Mouse (Mus musculus): Measurements from ENCODE around the gene Ankrd13d.
A peak's percentile ranks its signal among the peaks of the same experiment; 100 is the strongest.

Gene Ankrd13d

GRCm38 (mm10) chr19:4301735-4302651 is 19.1 kb upstream of the Ankrd13d start:
- DNase-seq (ENCODE audit: low spot score in 2 of 2) = peak; percentile 37 to 50

- DNase-seq (ENCODE audit: low spot score in 2 of 2) = no peak
Observed at GRCm38 (mm10) chr19:4300852-4301734, 18.2 kb upstream of the Ankrd13d start.

- peak in 1 of 2 experiments; percentile 45 for DNase-seq (ENCODE audit: low spot score in 2 of 2)
Observed at GRCm38 (mm10) chr19:4300271-4300704, 17.4 kb upstream of the Ankrd13d start.

DNA sequence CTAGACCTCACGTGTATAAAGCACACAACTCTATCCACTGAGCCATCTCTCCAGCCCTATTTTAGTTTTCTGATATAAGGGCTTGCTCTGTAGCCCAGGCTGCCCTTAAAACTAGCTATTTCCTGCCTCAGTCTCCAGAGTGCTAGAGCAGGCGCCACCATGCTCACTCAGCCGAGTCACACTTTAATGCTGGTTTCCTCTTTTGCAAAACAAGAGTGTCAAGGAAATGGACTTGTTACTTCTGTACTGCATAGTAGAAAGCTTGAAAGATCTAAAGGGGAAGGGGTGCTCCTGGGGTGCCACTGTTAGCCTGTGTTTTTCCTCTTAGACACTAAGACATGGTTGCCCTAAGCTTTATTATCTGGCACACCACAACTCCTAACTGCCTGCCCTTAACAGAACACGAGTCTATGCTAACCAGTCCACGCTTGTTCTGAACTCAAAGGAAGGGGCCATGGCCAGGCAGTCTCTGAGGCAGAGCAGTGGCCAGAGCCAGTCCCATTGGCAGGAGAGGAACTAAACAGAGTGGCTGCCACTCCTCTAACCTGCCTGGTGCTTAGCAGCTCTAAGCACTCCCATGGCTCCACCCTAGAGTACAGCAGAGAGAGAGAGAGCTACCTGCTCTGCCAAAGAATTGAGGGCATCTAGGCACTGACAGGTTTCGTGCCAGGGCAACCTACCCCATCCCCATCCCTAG is 16.8 kb upstream of the Ankrd13d start:
- no peak for DNase-seq (ENCODE audit: low spot score in 2 of 2)

GRCm38 (mm10) chr19:4299126-4299525 is 16.2 kb upstream of the Ankrd13d start:
- DNase-seq (ENCODE audit: low spot score in 2 of 2) = no peak

- no peak for DNase-seq (ENCODE audit: low spot score in 2 of 2)
Observed at GRCm38 (mm10) chr19:4298322-4299121, 15.6 kb upstream of the Ankrd13d start.

GRCm38 (mm10) chr19:4297851-4298250 is 14.9 kb upstream of the Ankrd13d start:
- DNase-seq (ENCODE audit: low spot score in 2 of 2) = no peak

- DNase-seq (ENCODE audit: low spot score in 2 of 2) = no peak
Observed at GRCm38 (mm10) chr19:4296611-4297010, 13.7 kb upstream of the Ankrd13d start.

- no peak for DNase-seq (ENCODE audit: low spot score in 2 of 2)
Observed at GRCm38 (mm10) chr19:4295391-4295790, 12.5 kb upstream of the Ankrd13d start.

GRCm38 (mm10) chr19:4294381-4295097 is 11.6 kb upstream of the Ankrd13d start:
- peak in 1 of 2 experiments; percentile 43 for DNase-seq (ENCODE audit: low spot score in 2 of 2)

GRCm38 (mm10) chr19:4291161-4291560 is 8.2 kb upstream of the Ankrd13d start:
- no peak for DNase-seq (ENCODE audit: low spot score in 2 of 2)

- DNase-seq (ENCODE audit: low spot score in 2 of 2) = no peak
Observed at GRCm38 (mm10) chr19:4290749-4291148, 7.8 kb upstream of the Ankrd13d start.

DNA sequence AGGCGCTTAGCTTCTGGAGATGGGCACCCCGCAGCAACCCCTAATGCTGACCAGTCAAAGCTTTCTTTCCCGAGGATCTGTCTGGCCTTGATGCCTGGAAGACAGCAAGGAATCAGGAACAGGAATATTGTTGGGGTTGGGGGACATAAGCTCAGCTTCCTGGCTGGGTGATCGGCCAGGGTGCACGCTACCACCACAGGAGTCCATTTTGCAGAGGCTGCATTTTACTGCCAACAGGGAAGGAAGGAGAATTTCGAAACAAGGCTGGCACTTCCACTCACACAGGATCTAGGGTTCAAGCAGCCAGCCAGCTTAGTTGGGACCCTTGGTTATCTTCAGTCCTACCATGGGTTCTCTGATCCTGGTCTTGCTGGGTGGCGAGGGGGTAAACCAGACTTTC is 716 bp upstream of the Ankrd13d start:
- DNase-seq (ENCODE audit: low spot score in 2 of 2) = no peak

GRCm38 (mm10) chr19:4280425-4280824 is 2.5 kb downstream of the Ankrd13d start:
- DNase-seq (ENCODE audit: low spot score in 2 of 2) = no peak

DNA sequence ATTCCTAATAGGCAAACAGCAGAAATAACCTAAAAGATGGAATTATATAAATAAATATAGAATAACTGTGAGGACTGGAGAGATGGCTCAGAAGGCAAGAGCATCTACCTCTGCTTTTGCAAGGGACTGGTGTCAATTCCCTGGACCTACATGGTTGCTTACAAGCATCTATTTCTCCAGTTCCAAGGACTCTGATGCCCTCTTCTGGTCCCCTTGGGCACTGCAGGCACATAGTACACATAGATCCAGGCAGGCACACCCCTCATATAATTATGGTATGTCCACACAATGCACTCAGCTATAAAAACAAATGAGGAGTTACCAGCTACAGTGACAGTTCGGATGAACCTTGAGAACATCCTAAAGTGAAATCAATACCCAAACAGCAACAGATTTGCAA is 3.5 kb downstream of the Ankrd13d start:
- DNase-seq (ENCODE audit: low spot score in 2 of 2) = no peak

GRCm38 (mm10) chr19:4270972-4271371 is 12.0 kb downstream of the Ankrd13d start:
- no peak for DNase-seq (ENCODE audit: low spot score in 2 of 2)

GRCm38 (mm10) chr19:4270187-4270586 is 12.8 kb downstream of the Ankrd13d start:
- DNase-seq (ENCODE audit: low spot score in 2 of 2) = no peak

- peak; percentile 64 to 75 for DNase-seq (ENCODE audit: low spot score in 2 of 2)
Observed at GRCm38 (mm10) chr19:4268566-4269361, 14.2 kb downstream of the Ankrd13d start, which contains the start of gene Ssh3. TSS of gene Ssh3 (minus strand) at chr19:4269180.

DNA sequence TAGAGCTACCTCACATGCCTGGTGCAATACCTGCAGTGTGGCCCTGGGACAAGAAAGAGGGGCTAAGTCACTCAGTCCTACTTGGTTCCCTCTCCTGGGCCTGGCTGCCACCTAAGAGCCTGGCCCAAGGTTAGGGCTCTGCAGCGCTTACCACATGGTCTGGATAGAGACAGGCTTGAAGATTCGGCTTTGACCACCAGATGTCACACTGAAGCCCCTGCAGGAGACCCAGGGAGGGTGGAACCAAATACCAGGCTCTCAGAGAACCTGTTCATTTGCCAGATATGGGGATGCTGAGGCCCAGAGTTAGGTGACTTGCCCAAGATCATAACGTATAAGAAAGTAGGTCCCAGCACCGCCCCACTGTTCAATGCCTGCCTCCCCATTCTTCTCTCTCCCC is 17.0 kb downstream of the Ankrd13d start:
- DNase-seq (ENCODE audit: low spot score in 2 of 2) = no peak
